In genomic region chr1:183672521-183672920, GRCm38 (mm10) we compare ENCODE assay signal across 16 mouse cellular contexts.
"Had no signal": no experiment of that assay in that cellular context is flagged by ENCODE, and none has a peak within 500 bp of the region (broad histone marks: within the 10 kb centered on the region; RNA-seq: fewer than 3 reads in every experiment).

No protein-coding gene starts in this region.

- DNase-seq: liver, embryonic 13.5 days; liver, postnatal 0 days; lung, embryonic 14.5 days; right cerebral cortex, postnatal 14 days; thymus, adult 2 months; thymus, postnatal 25 days; thymus, postnatal 4 days had no signal

- H3K4me1 ChIP-seq: liver, embryonic 13.5 days; liver, embryonic 15.5 days; midbrain, embryonic 13.5 days; stomach, embryonic 15.5 days had no signal

- H3K9ac ChIP-seq: liver, embryonic 13.5 days; liver, embryonic 15.5 days; liver, postnatal 0 days; lung, embryonic 14.5 days; midbrain, embryonic 13.5 days; midbrain, embryonic 15.5 days; neural tube, embryonic 12.5 days; stomach, embryonic 15.5 days had no signal

- H3K9me3 ChIP-seq: liver, embryonic 13.5 days; liver, embryonic 15.5 days; midbrain, embryonic 13.5 days; midbrain, embryonic 15.5 days; neural tube, embryonic 12.5 days; stomach, embryonic 15.5 days had no signal

- H3K36me3 ChIP-seq: liver, embryonic 13.5 days; liver, embryonic 15.5 days; midbrain, embryonic 13.5 days; midbrain, embryonic 15.5 days; neural tube, embryonic 12.5 days; stomach, embryonic 15.5 days had no signal

- H3K27ac ChIP-seq: liver, embryonic 13.5 days; liver, embryonic 15.5 days; macrophage; midbrain, embryonic 13.5 days; midbrain, embryonic 15.5 days; neural tube, embryonic 12.5 days; stomach, embryonic 15.5 days; stomach, postnatal 0 days had no signal

- H3K4me3 ChIP-seq: liver, embryonic 13.5 days; liver, embryonic 15.5 days; megakaryocyte, embryonic 14.5 days; midbrain, embryonic 13.5 days; midbrain, embryonic 15.5 days; neural tube, embryonic 12.5 days; stomach, embryonic 15.5 days had no signal

- H3K27me3 ChIP-seq: liver, embryonic 13.5 days; liver, embryonic 15.5 days; megakaryocyte, embryonic 14.5 days; midbrain, embryonic 13.5 days; midbrain, embryonic 15.5 days; neural tube, embryonic 12.5 days; stomach, embryonic 15.5 days had no signal

- ATAC-seq: liver, postnatal 0 days; midbrain, embryonic 13.5 days; midbrain, embryonic 15.5 days had no signal

- H3K4me2 ChIP-seq: liver, embryonic 13.5 days; liver, embryonic 15.5 days; lung, embryonic 14.5 days; midbrain, embryonic 11.5 days; midbrain, embryonic 13.5 days; midbrain, embryonic 15.5 days; neural tube, embryonic 12.5 days; stomach, embryonic 15.5 days had no signal
